Mouse (Mus musculus) olfactory bulb, adult 2 months (tissue): Measurements from ENCODE around the gene Gm5105.

Experiments used
- CTCF ChIP-seq: fragments of 200-500 bp; IDR thresholded peaks from 2 replicates; pipeline ENCODE4 v1.5.1; 2012; ENCODE audit warnings: low read depth, mild to moderate bottlenecking, low read length, moderate library complexity; ENCODE audit not compliant: insufficient read depth
- POLR2A ChIP-seq: fragments of 200-500 bp; IDR thresholded peaks from 2 replicates; pipeline ENCODE4 v1.6.1; 2012; ENCODE audit warnings: mild to moderate bottlenecking, low read depth, low read length, moderate library complexity; ENCODE audit not compliant: insufficient read depth

DNA sequence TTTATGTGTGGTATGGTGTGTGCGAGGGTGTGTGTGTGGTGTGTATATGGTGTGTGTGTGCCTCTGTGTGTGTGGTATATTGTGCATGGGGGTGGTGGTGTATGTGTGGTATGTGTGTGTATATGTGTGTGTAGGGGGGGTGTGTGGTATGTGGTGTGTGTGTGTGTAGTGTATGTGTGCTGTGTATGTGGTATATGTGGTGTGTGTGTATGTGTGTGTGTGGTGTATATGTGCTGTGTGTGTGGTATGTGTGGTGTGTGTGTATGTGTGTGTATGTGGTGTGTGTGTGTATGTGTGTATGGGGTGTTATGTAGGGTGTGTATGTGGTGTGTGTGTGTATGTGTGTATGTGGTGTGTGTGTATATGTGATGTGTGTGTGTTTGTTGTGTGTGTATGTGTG lies 7.0 kb upstream of the Gm5105 start:
- TF ChIP-seq POLR2A (no peak), CTCF (no peak)
